In genomic region chr10:94520306-94521106, GRCm38 (mm10) we compare ENCODE assay signal across 8 mouse cellular contexts.
DNase-seq lines count a peak whose midpoint lies in the region; ATAC-seq and TF ChIP-seq lines count a peak whose summit lies in the region.

No protein-coding gene starts in this region.

- no peaks in the 10 kb centered on the region for H3K36me3 ChIP-seq in forebrain, postnatal 0 days (ENCODE audit: insufficient read depth)
- no peaks in the 10 kb centered on the region for H3K36me3 ChIP-seq in midbrain, embryonic 14.5 days (ENCODE audit: control insufficient read depth, insufficient read depth, low read length)

- no peak for TF ChIP-seq POLR2A in brain, embryonic 14.5 days (IDR thresholded peaks at IDR 0.05; ENCODE audit: borderline replicate concordance, extremely low read depth, insufficient read depth, insufficient read length, poor library complexity, severe bottlenecking)

- peak; percentile 26; the same call in 1 of the 2 replicates for ATAC-seq in forebrain, postnatal 0 days
- ATAC-seq in midbrain, embryonic 14.5 days (ENCODE audit: low FRiP score, low TSS enrichment), result no peak

- H3K27me3 ChIP-seq in forebrain, postnatal 0 days (ENCODE audit: insufficient read depth, low read length), result no peaks in the 10 kb centered on the region
- peaks cover 15% of the 10 kb centered on the region for H3K27me3 ChIP-seq in midbrain, embryonic 14.5 days (ENCODE audit: control insufficient read depth, insufficient read depth, low read length)

- peak overlapping the region; percentile 50 for H3K27ac ChIP-seq in layer of hippocampus, adult 2 months
- H3K27ac ChIP-seq in forebrain, postnatal 0 days (ENCODE audit: low read depth, low read length), result no peak overlapping the region
- no peak overlapping the region for H3K27ac ChIP-seq in midbrain, embryonic 14.5 days (replicated peaks; ENCODE audit: low read depth, low read length)

- no peaks in the 10 kb centered on the region for H3K9me3 ChIP-seq in forebrain, postnatal 0 days (ENCODE audit: low read length)
- no peaks in the 10 kb centered on the region for H3K9me3 ChIP-seq in midbrain, embryonic 14.5 days (ENCODE audit: control insufficient read depth, low read length)

- 32% methylated on average over 17 of the region's 17 CpGs for WGBS in forebrain, postnatal 0 days
- 49% methylated on average over 17 of the region's 17 CpGs for WGBS in midbrain, embryonic 14.5 days

- DNase-seq in layer of hippocampus, adult 2 months (ENCODE audit: low spot score in 2 of 2), result peak in 1 of 2 experiments; percentile 29
- no peak for DNase-seq in layer of hippocampus, postnatal 14 days (ENCODE audit: low spot score in 2 of 2)
- DNase-seq in brain, embryonic 14.5 days (ENCODE audit: low read depth), result peak; percentile 55
- DNase-seq in forebrain, postnatal 0 days, result peak; percentile 50
- no peak for DNase-seq in midbrain, embryonic 14.5 days
- no peak for DNase-seq in yolk sac, embryonic 10.5 days (ENCODE audit: low spot score)
- DNase-seq in adrenal gland, adult 8-10 months, result no peak
- no peak for DNase-seq in urinary bladder, postnatal 10 days (ENCODE audit: low spot score)

- H3K9ac ChIP-seq in forebrain, postnatal 0 days, result no peak overlapping the region
- no peak overlapping the region for H3K9ac ChIP-seq in midbrain, embryonic 14.5 days (replicated peaks; ENCODE audit: low read length)

- no peak for TF ChIP-seq CTCF in layer of hippocampus, adult 2 months (conservative IDR thresholded peaks at IDR 0.05)
- TF ChIP-seq CTCF in brain, embryonic 14.5 days (IDR thresholded peaks at IDR 0.05; ENCODE audit: borderline replicate concordance, extremely low read depth, insufficient read depth, insufficient read length), result no peak
- no peak for TF ChIP-seq CTCF in forebrain, postnatal 0 days (IDR thresholded peaks at IDR 0.05; ENCODE audit: low read depth)

- peak overlapping the region; percentile 28 for H3K4me2 ChIP-seq in forebrain, postnatal 0 days (ENCODE audit: low read depth)
- H3K4me2 ChIP-seq in midbrain, embryonic 14.5 days (ENCODE audit: low read length), result peak overlapping the region; percentile 23; the same call in 1 of the 2 replicates

- 0 out of 2 replicates have a peak, but pooled peaks cover 12% of the 10 kb centered on the region for H3K4me1 ChIP-seq in forebrain, postnatal 0 days (ENCODE audit: insufficient read depth)
- peaks cover 26% of the 10 kb centered on the region for H3K4me1 ChIP-seq in midbrain, embryonic 14.5 days (ENCODE audit: control insufficient read depth, insufficient read depth, low read length)

- H3K4me3 ChIP-seq in layer of hippocampus, adult 2 months, result peak overlapping the region; percentile 28
- no peak overlapping the region for H3K4me3 ChIP-seq in forebrain, postnatal 0 days (ENCODE audit: low read depth, low read length)
- H3K4me3 ChIP-seq in midbrain, embryonic 14.5 days (replicated peaks; ENCODE audit: low read depth, low read length), result no peak overlapping the region

Comparison
In these comparisons a context has a peak if more than half of its experiments do, and no peak if none do; other contexts are left out.
1. DNase-seq: peak in brain, embryonic 14.5 days (single experiment) and forebrain, postnatal 0 days (single experiment); none in layer of hippocampus, postnatal 14 days (0 of 2), midbrain, embryonic 14.5 days (single experiment), yolk sac, embryonic 10.5 days (single experiment), adrenal gland, adult 8-10 months (single experiment) and urinary bladder, postnatal 10 days (single experiment).